Mouse (Mus musculus) cerebellum, adult 18-20 months (tissue): ENCODE results near the gene Cabp1.
"Not testable (repeated sequence)": the region's sequence is repeated elsewhere in the genome, so short reads cannot be mapped to it uniquely, and the experiment has no call there.

Source experiments
- DNase-seq, 2 experiments: peaks; one replicate each; pipeline ENCODE4 v3.0.0; 2021

Cabp1 gene

DNA sequence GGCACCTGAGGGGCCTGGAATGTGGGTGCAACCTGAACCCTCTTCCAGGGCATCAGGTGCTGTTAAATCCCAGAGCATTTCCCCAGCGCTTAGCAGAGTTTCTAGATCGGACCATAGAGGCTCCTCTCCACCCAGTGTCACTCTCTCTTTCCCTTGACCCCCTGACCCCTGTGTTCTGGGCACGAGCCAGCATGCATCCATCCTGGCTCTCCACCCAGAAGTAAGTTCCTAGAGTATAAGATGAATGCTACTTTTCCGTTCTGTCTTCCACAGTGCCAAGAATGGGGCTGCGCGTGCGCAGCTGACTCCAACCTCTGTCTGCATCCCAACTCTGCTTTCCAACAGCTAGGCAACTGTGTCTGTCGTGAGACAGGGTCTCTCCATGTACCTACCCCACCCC, 24.0 kb downstream of the Cabp1 start:
- no peak for DNase-seq

- DNase-seq = no peak
Measured at GRCm38 (mm10) chr5:115168641-115169415, 25.4 kb downstream of the Cabp1 start.

DNA sequence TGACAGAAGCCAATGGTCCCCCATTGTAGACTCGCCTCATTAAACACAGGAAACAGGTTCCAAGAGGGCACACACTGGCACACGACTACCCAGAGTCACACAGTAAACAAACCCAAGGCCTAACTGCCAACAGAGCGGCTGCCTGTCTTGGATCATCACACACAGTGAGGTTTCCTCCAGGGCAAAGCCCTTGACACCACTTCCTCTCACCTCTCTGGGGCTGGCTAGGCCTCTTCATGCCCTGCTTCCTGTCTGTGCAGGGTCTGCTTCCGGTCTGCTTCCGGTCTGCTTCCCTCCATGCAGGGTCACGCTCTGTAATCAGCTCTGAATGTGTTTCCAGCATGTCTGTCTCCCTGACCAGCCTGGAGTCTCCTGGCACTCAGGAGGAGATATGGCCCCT, 26.8 kb downstream of the Cabp1 start:
- no peak for DNase-seq

- no peak for DNase-seq
Measured at GRCm38 (mm10) chr5:115166815-115167194, 27.4 kb downstream of the Cabp1 start.

GRCm38 (mm10) chr5:115165895-115166814, 28.0 kb downstream of the Cabp1 start:
- DNase-seq = peak; percentile 64

DNA sequence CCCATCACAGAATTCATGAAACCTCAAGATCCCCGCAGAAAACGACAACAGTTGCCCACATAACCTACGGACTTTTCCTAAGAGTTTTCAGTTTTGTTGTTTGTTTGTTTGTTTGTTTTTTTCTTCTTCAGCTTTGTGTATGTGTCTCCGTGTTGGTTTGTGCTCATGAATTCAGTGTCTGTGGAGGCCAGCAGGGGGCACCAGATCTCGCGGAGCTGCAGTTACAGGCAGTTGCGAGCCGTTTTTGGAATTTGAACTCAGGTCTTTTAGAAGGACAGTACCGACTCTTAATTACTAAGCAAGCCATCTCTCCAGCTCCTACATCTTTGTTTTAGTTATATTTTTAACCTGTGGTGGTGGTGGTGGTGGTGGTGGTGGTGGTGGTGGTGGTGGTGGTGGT, 28.8 kb downstream of the Cabp1 start:
- DNase-seq = peak; percentile 34 to 55

- DNase-seq = not testable (repeated sequence)
Measured at GRCm38 (mm10) chr5:115164446-115164845, 29.7 kb downstream of the Cabp1 start.

DNA sequence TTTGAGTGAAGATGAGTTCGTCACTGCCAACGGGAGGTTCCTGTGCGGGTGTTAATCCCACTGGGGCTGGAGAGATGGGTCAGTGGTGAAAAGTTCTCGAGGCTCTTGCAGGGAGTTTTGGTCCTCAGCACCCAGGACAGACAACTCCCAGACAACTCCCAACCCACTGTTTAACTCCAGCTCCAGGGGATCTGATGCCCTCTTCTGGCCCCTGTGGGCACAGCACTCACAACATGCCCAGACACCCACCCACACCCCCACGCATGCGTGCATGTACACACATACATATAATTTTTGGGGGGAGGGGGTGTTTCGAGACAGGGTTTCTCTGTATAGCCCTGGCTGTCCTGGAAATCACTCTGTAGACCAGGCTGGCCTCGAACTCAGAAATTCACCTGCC, 30.6 kb downstream of the Cabp1 start:
- peak; percentile 62 to 66 for DNase-seq

GRCm38 (mm10) chr5:115161940-115162279, 32.3 kb downstream of the Cabp1 start:
- DNase-seq = not testable (repeated sequence)

- DNase-seq = no peak
Measured at GRCm38 (mm10) chr5:115161064-115161939, 32.9 kb downstream of the Cabp1 start.

GRCm38 (mm10) chr5:115160655-115161054, 33.5 kb downstream of the Cabp1 start:
- no peak for DNase-seq

- DNase-seq = no peak
Measured at GRCm38 (mm10) chr5:115159165-115159564, 35.0 kb downstream of the Cabp1 start.

- DNase-seq = peak; percentile 99
Measured at GRCm38 (mm10) chr5:115158040-115158983, 35.9 kb downstream of the Cabp1 start, which contains the start of gene Mlec. Gene Mlec (minus strand): TSS chr5:115158179.

- DNase-seq = peak; percentile 31 to 44
Measured at GRCm38 (mm10) chr5:115156933-115157589, 37.1 kb downstream of the Cabp1 start.

GRCm38 (mm10) chr5:115156401-115156800, 37.8 kb downstream of the Cabp1 start:
- no peak for DNase-seq

DNA sequence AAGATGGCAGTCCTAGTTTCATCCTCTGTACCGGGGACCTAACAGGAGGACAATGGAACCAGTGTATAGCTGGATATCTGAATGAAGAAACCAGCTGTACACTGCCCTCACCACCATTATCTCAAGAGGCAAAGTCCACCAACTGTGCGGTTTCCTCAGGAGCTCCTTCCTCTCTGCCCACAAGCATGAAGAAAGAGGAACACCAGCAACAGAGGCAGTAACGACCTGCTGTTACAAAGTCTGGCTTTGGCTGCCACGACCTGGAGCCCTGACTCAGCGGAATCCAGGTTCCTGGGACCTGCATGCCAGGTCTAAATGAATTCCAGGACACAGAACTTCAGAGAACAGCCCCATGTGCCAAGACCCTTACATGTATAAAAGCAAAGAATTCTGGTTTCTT, 38.4 kb downstream of the Cabp1 start:
- peak in 1 of 2 experiments; percentile 30 for DNase-seq

DNA sequence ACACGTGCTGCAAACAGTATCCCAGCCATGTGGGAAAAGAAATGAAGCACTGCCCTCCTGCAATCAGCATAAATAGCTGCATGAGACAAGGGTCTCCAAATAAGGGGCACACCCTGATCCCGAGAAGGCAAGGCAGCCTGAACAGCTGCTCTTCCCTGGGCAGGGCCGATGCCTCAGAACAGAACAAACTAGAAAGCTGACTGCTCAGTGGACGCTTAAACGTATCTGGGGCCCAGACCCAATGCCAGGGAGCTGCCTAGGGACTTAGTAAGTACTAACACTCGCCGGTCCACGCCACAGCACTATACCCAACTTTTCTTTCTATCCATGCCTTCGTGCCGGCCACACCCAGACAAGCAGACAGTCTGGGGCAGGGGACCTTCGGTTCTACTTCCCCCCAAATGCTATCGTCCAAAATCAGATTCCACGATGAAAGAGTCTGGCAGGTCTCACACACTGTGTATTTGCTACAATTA, 39.0 kb downstream of the Cabp1 start:
- DNase-seq = no peak

GRCm38 (mm10) chr5:115152132-115152956, 41.8 kb downstream of the Cabp1 start:
- DNase-seq = no peak

DNA sequence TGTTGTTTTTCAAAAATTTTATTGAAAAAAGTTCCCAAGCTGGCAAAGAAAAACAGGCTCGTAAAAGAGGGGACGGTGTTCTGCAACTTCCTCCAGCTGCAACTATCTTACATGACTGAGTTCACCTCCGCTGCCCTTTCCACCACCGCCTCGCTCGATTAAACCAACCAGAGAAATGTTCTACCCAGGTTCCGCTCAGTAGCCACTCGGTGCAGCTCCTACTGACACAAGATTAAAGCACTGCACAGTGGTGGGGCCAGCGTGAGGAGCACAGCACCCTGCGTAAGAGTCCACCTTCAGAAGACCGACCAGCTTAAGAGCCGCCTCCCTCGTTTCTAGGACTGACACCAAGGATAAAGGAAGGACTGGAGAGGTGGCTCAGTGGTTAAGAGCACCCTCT, 42.7 kb downstream of the Cabp1 start:
- no peak for DNase-seq

DNA sequence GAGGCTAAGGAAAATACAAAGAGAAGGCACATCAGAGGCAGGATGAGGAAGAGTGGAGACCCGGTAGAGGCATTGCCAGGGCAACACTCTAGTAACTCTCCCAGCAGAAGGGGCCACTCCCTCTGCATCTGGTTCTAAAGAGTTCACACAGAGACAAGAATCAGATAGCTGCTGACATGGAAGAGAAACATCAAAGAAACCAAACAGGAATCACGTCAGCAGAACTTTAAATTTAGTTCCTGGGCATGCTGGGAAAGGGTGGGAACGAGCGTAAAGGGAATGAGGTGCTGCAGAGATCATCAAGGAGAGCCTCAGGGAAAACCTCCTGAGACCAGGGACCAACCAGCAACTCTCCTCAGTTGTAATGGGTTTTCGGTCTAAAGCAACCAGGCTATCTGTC, 43.2 kb downstream of the Cabp1 start:
- DNase-seq = no peak
